Mouse (Mus musculus): ENCODE data around the gene Tnfaip1. TPM values are rescaled to one million over a fixed set of nuclear protein-coding genes. Genes with fewer than 3 reads are reported as not detected.

The Tnfaip1 gene
- total RNA-seq, 4 experiments from 2014 or later: 33.8 to 41.8 (median 37.6) TPM

- DNase-seq (ENCODE audit: low spot score): no peak
Measured at GRCm38 (mm10) chr11:78500623-78501202, 35.4 kb downstream of the Tnfaip1 start.

DNA sequence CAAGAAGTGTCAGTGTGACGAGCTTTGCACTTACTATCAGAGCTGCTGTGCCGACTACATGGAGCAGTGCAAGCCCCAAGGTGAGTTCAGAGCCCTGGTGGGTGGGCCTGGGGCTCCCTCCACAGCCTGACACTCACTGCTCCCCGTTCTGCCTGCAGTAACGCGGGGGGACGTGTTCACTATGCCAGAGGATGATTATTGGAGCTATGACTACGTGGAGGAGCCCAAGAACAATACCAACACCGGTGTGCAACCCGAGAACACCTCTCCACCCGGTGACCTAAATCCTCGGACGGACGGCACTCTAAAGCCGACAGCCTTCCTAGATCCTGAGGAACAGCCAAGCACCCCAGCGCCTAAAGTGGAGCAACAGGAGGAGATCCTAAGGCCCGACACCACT is 36.6 kb downstream of the Tnfaip1 start:
- no peak for DNase-seq (ENCODE audit: low spot score)

- DNase-seq (ENCODE audit: low spot score): peak; percentile 39
Measured at GRCm38 (mm10) chr11:78499004-78499403, 37.1 kb downstream of the Tnfaip1 start, which contains the start of gene Vtn. Vtn (plus strand) TSS chr11:78499091.

- DNase-seq (ENCODE audit: low spot score): peak; percentile 91
Measured at GRCm38 (mm10) chr11:78497544-78498522, 38.3 kb downstream of the Tnfaip1 start, which contains the start of gene Sarm1. Sarm1 (minus strand) TSS chr11:78497754.

DNA sequence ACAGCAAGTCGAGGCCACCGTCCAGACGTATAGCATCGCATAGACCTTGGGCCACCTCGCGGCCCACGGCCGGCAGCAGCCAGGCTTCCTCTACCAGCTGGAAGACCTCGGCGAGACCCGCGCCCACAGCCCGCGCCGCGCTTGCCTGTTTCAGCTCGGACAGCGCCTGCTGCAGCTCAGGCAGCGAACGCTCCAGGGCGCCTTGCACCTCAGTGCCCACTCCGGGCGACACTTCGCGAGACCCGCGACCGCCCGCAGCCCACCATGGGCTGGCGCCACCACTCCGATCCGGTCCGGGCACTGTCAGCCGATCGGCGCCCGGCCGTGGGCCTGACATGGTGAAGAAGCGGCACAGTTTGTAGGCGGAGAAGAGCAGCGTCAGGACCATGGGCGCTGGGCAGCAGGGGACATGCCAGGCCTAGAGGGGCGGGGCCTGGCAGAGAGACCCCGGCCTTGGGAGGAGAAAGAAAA is 39.0 kb downstream of the Tnfaip1 start:
- no peak for DNase-seq (ENCODE audit: low spot score)

DNA sequence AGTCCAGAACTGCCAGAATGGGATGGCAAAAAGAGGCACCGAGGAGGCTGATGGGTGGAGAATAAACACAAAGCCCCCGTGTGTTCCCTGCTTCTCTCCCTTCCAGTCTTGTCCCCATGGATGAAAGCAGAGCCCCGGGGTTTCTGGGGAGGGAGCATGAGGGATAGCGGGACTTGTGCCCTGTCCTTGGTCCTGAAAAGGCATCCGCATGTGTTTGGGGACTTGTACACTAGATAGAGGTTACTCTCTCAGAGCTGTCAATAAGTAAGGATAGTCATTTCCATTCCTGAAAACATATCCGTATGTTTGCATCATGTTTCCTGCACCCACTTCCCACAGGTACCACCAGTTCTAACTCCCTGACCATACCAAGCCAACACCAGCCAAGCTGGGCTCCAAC is 40.2 kb downstream of the Tnfaip1 start:
- no peak for DNase-seq (ENCODE audit: low spot score)

- DNase-seq (ENCODE audit: low spot score): no peak
Measured at GRCm38 (mm10) chr11:78490781-78491241, 45.3 kb downstream of the Tnfaip1 start.

GRCm38 (mm10) chr11:78488168-78488567 is 48.0 kb downstream of the Tnfaip1 start:
- peak; percentile 63 for DNase-seq (ENCODE audit: low spot score)

DNA sequence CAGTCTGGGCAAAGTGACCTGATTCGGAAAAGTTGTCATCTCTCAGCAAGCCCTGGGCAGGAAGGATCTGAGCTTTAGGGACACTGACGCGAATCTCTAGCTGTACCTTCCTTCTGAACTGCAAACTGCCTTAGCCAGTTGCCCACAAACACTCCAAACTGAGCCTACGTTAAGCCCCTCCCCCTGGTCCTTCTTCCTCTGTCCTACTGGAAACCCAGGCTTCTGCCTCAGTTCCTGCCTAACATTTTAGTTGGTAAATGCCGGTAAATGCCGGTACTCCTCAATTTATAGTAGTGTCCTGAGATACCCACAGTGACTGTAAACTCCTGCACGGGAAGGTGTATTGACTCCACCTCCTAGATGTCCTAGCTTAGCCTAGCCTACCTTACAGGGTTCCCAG is 52.5 kb downstream of the Tnfaip1 start:
- no peak for DNase-seq (ENCODE audit: low spot score)

GRCm38 (mm10) chr11:78475289-78475688 is 60.8 kb downstream of the Tnfaip1 start:
- no peak for DNase-seq (ENCODE audit: low spot score)

Other genes with a start within 250 kb of the Tnfaip1 start
- 1 to 10 TPM in 1 of 4 experiments, under 1 TPM in 3; 0.38 to 1.3 (median 0.61) TPM for gene BC030499, start 245.5 kb downstream of the Tnfaip1 start, total RNA-seq (2022)
- gene Spag5, start 234.8 kb downstream of the Tnfaip1 start, total RNA-seq (2022): under 1 TPM; 0.31 to 0.57 (median 0.46) TPM
- gene Aldoc, start 213.4 kb downstream of the Tnfaip1 start, total RNA-seq (2022): 1 to 10 TPM in 3 of 4 experiments, under 1 TPM in 1; 0.75 to 1.8 (median 1.3) TPM
- 10 to 100 TPM; 24.6 to 27.1 (median 25.1) TPM for gene Pigs, start 207.9 kb downstream of the Tnfaip1 start, total RNA-seq (2022)
- gene Unc119, start 192.8 kb downstream of the Tnfaip1 start, total RNA-seq (2022): 1 to 10 TPM; 3.5 to 6.8 (median 4.8) TPM
- gene Foxn1, start 149.8 kb downstream of the Tnfaip1 start, total RNA-seq (2022): not detected
- not detected for gene Slc13a2, start 114.1 kb downstream of the Tnfaip1 start, total RNA-seq (2022)
- 1 to 10 TPM; 1.4 to 3.3 (median 1.9) TPM for gene Slc46a1, start 70.6 kb downstream of the Tnfaip1 start, total RNA-seq (2022)
- gene Sarm1, start 38.6 kb downstream of the Tnfaip1 start, total RNA-seq (2022): under 1 TPM; 0.38 to 0.81 (median 0.48) TPM
- gene Vtn, start 37.2 kb downstream of the Tnfaip1 start, total RNA-seq (2022): 10 to 100 TPM; 14.3 to 19.1 (median 17.1) TPM
- not detected for gene Sebox, start 32.9 kb downstream of the Tnfaip1 start, total RNA-seq (2022)
- gene Tmem199, start 24.2 kb downstream of the Tnfaip1 start, total RNA-seq (2022): 10 to 100 TPM; 11.2 to 12.9 (median 12.5) TPM
- 100 to 1,000 TPM; 141 to 157 (median 151) TPM for gene Poldip2, start 24.1 kb downstream of the Tnfaip1 start, total RNA-seq (2022)
- 10 to 100 TPM; 30.3 to 36.6 (median 35.8) TPM for gene Ift20, start within 50 bp of the Tnfaip1 start, total RNA-seq (2022)
- gene Tmem97, start 14.4 kb upstream of the Tnfaip1 start, total RNA-seq (2022): 1 to 10 TPM; 3.4 to 5.5 (median 4.3) TPM
- gene Nlk, start 161.0 kb upstream of the Tnfaip1 start, total RNA-seq (2022): 10 to 100 TPM; 11.7 to 15.2 (median 12.4) TPM
- gene Ccnq, start 215.4 kb upstream of the Tnfaip1 start, total RNA-seq (2022): 10 to 100 TPM; 18.2 to 20.6 (median 18.8) TPM